Mouse (Mus musculus) heart, adult 2 months (tissue): Measurements from ENCODE around the gene Adgrv1.

ENCODE experiments used
- CTCF ChIP-seq: fragments of 200-600 bp; IDR thresholded peaks from 2 replicates; pipeline ENCODE4 v1.8.1; 2022; ENCODE audit warnings: antibody characterized with exemption, mild to moderate bottlenecking, moderate library complexity
- EP300 ChIP-seq: fragments of 200-500 bp; IDR thresholded peaks from 2 replicates; pipeline ENCODE4 v1.6.1; 2011; ENCODE audit warnings: low read depth, low read length, control low read depth; ENCODE audit not compliant: insufficient read depth

GRCm38 (mm10) chr13:81640881-81641280 lies 7.9 kb upstream of the Adgrv1 start:
- no peak for TF ChIP-seq CTCF
- no peak for TF ChIP-seq EP300
